Mouse (Mus musculus) E14TG2a.4 (cell line): ENCODE results near the gene Gdpd1.
"Not testable (repeated sequence)": the region's sequence is repeated elsewhere in the genome, so short reads cannot be mapped to it uniquely, and the experiment has no call there.

Experiments
- H3K27me3 ChIP-seq: 2 replicates; pipeline ENCODE4 v1.6.1; 2014; ENCODE audit warnings: low read length, control low read depth; ENCODE audit not compliant: insufficient read depth
- H3K36me3 ChIP-seq: 2 replicates; pipeline ENCODE4 v1.6.1; 2014; ENCODE audit warnings: low read length, control low read depth; ENCODE audit not compliant: insufficient read depth
- H3K4me1 ChIP-seq: replicated peaks from 2 replicates; pipeline ENCODE4 v1.6.1; 2014; ENCODE audit warnings: low read depth, low read length, control low read depth
- H3K4me3 ChIP-seq: replicated peaks from 2 replicates; pipeline ENCODE4 v1.5.1; 2014; ENCODE audit warnings: mild to moderate bottlenecking, low read length
- H3K9me3 ChIP-seq: 2 replicates; pipeline ENCODE4 v1.6.1; 2014; ENCODE audit warnings: low read length, control low read depth
- CTCF ChIP-seq: conservative IDR thresholded peaks from 2 replicates; pipeline ENCODE4 v1.5.1; 2014; ENCODE audit warnings: low read length
- NANOG ChIP-seq: IDR thresholded peaks from 2 replicates; pipeline ENCODE4 v1.6.1; 2014; ENCODE audit warnings: borderline replicate concordance, low read length, mixed read lengths
- POU5F1 ChIP-seq: IDR thresholded peaks from 2 replicates; pipeline ENCODE4 v1.6.1; 2014; ENCODE audit warnings: low read length, borderline replicate concordance

Gene Gdpd1

DNA sequence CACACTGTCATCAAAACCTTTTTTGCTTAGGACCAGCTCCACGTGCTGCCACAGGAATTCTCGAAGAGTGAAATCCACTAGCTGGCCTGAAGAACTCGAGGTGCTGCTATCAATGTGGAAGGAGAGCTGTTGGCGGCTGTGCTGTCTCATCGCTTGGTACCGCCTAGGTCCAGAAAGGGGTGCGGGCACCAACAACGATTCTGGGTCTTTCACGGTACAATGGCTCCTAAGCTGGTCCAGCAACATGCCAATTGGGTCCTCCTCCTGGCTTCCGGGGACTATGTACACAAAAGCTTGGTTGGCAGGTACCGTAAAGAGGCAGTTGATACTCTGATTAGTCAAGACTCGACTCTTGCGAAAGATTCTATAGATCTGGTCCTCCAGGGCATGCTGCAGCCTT, 11.6 kb upstream of the Gdpd1 start:
- TF ChIP-seq POU5F1 (no peak), NANOG (no peak), CTCF (no peak)
- no peaks in the 10 kb centered on the region for H3K9me3 ChIP-seq
- H3K4me3 ChIP-seq = peak overlapping the region; percentile 100
- H3K27me3 ChIP-seq = no peaks in the 10 kb centered on the region
- H3K4me1 ChIP-seq = peaks cover 36% of the 10 kb centered on the region
- H3K36me3 ChIP-seq = peaks cover 63% of the 10 kb centered on the region

DNA sequence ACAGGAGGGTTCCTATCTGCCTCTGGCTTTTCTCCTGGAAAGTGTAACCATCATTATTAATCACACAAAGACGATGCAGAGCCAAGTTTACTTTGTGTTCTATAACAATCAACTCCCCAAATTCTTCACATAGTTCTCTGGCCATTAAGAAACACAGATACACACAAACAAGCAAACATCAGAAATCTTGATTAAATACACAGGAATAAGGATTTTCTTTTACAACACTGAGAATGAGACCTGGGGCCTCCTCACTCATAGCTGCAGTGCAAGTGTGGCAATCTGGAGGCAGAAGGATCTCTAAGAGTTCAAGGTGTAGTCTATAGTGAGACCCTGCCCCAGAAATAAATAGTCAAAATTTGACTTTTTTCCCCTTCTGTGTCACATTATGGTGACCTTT, 9.8 kb upstream of the Gdpd1 start:
- H3K9me3 ChIP-seq = no peaks in the 10 kb centered on the region
- no peak overlapping the region for H3K4me3 ChIP-seq
- TF ChIP-seq POU5F1 = no peak
- peaks cover 71% of the 10 kb centered on the region for H3K36me3 ChIP-seq
- peaks cover 40% of the 10 kb centered on the region for H3K4me1 ChIP-seq
- no peaks in the 10 kb centered on the region for H3K27me3 ChIP-seq

DNA sequence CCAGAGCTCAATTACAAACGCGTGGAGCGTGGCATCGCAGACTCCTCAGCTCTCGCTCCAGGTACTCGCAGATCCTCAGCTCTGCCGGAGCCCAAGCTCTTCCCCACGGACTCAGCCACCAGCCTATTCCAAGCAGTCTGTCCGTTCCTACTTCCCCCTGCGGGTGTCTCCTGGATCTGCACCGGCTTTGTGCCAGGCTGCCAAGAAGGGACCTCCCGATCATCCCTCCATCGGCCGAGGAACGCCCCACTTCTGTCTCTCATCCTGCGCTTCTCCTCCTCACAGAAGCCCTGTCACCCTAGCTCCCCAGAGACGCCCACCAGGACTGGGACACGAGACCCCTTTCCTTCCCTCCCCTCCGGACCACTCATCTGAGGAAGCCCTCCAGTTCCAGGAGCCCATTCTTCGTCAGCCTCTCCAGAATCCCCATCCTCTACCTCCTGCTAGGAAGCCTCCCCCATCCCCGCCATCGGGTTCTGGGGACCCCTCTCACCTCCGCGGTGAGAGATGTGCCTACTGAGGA, 458 bp downstream of the Gdpd1 start:
- Histone ChIP-seq H3K36me3 (peaks cover 18% of the 10 kb centered on the region), H3K4me3 (peak overlapping the region; percentile 81), H3K4me1 (peaks cover 15% of the 10 kb centered on the region), H3K9me3 (no peaks in the 10 kb centered on the region), H3K27me3 (peaks cover 38% of the 10 kb centered on the region)
- TF ChIP-seq CTCF (peak; percentile 16; the same call in 1 of the 2 replicates), NANOG (no peak), POU5F1 (no peak)

DNA sequence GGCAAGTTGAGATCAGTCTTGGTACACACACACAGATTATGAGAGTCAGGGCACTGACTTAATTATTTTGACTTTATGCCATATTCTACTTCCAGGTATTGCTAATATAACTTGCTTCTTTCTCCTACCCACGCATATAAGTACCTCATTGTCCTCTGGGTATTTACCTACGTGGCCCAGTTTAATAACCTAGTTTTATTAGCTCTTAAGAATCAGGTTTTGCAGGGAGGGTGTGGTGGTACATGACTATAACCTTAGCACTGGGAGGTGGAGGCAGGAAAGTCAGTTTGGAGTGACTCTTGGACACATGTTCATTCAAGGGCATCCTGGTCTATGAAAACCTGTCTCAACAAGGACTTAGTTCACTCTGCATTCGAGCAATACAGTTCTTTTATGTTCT, 11.8 kb downstream of the Gdpd1 start:
- Histone ChIP-seq H3K4me1 (no peaks in the 10 kb centered on the region; the same call in 1 of the 2 replicates), H3K27me3 (peaks cover 19% of the 10 kb centered on the region), H3K4me3 (no peak overlapping the region), H3K36me3 (no peaks in the 10 kb centered on the region), H3K9me3 (no peaks in the 10 kb centered on the region)
- no peak for TF ChIP-seq NANOG
- no peak for TF ChIP-seq POU5F1

DNA sequence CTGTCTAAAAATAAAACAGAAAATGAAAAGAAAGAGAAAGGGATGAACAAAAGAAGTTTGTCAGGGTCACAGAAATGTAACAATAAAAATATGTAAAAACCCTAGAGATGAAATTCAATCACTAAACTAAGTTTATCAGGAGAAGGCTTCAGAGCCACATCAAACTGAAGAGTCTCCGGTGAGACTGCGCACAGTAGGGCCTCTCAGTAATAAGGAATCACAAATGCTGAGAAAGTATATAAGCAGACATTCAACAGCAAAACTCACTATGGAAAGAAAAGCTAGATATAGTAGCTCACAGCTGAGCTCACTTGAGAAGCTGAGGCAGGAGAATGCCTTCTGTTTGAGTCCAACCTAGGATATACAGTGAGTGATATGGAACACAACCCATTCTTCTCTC, 13.5 kb downstream of the Gdpd1 start:
- Histone ChIP-seq H3K9me3 (no peaks in the 10 kb centered on the region), H3K27me3 (peaks cover 12% of the 10 kb centered on the region; the same call in 1 of the 2 replicates), H3K4me3 (no peak overlapping the region), H3K36me3 (no peaks in the 10 kb centered on the region), H3K4me1 (no peaks in the 10 kb centered on the region; the same call in 1 of the 2 replicates)
- TF ChIP-seq CTCF = no peak
- no peak for TF ChIP-seq POU5F1
- TF ChIP-seq NANOG = no peak

DNA sequence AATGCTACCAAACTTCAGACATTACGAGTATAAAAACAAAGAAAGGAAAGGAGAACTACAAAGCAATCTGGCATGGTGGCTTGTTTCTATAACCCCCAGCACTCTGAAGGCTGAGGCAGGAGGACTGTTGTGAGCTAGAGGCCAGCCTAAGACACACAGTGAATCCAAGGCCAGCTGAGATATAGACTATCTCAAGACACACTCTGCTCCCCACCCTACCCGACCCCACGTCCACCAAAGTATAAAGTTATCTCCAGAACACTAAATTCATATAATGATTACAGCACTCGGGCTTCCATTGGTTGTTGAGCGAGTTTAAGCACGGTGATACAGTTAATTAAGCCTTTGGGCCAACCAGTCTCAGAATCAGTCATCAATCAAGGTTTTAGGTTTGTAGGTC, 17.6 kb downstream of the Gdpd1 start:
- H3K9me3 ChIP-seq = no peaks in the 10 kb centered on the region
- no peak for TF ChIP-seq POU5F1
- H3K4me1 ChIP-seq = no peaks in the 10 kb centered on the region
- H3K4me3 ChIP-seq = no peak overlapping the region
- no peaks in the 10 kb centered on the region for H3K27me3 ChIP-seq
- no peaks in the 10 kb centered on the region for H3K36me3 ChIP-seq

DNA sequence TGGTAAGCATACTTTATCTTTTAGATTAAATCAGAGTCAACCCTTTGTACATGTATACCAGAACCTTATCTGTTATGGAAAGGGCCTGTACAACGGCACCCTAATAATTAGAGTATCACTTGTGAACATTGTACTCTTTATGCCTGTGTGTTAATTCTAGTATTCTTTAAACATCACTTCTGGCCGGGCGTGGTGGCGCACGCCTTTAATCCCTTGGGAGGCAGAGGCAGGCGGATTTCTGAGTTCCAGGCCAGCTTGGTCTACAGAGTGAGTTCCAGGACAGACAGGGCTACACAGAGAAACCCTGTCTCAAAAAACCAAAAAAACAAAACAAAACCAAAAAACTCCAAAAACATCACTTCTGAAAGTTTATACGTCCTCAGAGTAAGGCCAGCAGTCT, 25.0 kb downstream of the Gdpd1 start:
- H3K4me3 ChIP-seq, H3K27me3 ChIP-seq, H3K36me3 ChIP-seq, H3K9me3 ChIP-seq, H3K4me1 ChIP-seq: not testable (repeated sequence)

DNA sequence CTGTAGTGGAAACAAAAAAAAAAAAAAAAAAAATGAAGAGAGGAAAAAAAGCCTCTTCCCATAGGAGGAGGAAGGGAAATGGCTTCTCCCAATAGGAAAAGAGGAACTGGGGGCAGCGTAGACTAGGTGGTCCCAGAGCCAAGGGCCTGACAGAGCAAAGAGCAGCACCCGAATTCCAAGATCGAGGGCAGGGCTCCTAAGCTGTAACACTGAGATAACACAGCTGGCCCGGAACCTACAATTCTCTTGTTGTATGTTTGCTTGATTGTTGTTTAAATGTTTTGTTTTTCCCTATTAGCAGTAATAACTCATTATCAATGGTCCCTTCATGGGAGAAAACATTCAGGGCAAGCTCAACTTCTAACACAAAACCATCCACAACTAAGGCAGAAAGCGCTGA, 26.9 kb downstream of the Gdpd1 start:
- TF ChIP-seq CTCF (no peak), POU5F1 (no peak), NANOG (no peak)
- no peak overlapping the region for H3K4me3 ChIP-seq
- H3K4me1 ChIP-seq = no peaks in the 10 kb centered on the region
- no peaks in the 10 kb centered on the region for H3K36me3 ChIP-seq
- H3K27me3 ChIP-seq = no peaks in the 10 kb centered on the region
- no peaks in the 10 kb centered on the region for H3K9me3 ChIP-seq

DNA sequence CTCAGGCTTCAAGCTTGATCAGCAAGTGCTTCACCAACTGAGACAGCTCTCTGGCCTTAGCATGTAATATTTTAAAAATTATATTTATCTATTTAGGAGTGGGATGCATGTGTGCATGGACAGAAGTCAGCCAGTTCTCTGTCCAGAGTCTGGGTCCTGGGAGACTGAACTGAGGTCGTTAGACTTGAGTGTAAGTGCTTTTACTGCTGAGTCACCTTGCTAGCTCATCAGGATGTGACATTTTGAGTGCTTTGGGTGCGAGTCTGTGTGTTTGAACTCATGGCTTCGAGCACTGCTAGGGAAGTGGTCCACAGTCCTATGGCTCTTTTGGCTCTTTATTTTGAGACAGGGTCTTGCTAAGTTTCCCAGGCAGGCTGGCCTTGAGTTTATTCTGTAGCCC, 30.8 kb downstream of the Gdpd1 start:
- TF ChIP-seq NANOG (no peak), POU5F1 (no peak), CTCF (no peak)
- Histone ChIP-seq H3K4me3 (no peak overlapping the region), H3K9me3 (no peaks in the 10 kb centered on the region), H3K27me3 (0 out of 2 replicates have a peak, but pooled peaks cover 2% of the 10 kb centered on the region), H3K4me1 (no peaks in the 10 kb centered on the region), H3K36me3 (no peaks in the 10 kb centered on the region)
